Mouse (Mus musculus) ES-Bruce4 (cell line): ENCODE data around the gene Cnnm3.

Experiments
- CTCF ChIP-seq: IDR thresholded peaks from one replicate; pipeline ENCODE4 v1.8.1; 2011; ENCODE audit warnings: low read depth, low read length
- EP300 ChIP-seq: IDR thresholded peaks from 2 replicates; pipeline ENCODE4 v1.6.1; 2011; ENCODE audit warnings: low read depth, low read length; ENCODE audit not compliant: insufficient read depth
- POLR2A ChIP-seq: IDR thresholded peaks from one replicate; pipeline ENCODE4 v1.8.1; 2011; ENCODE audit warnings: low read length; ENCODE audit not compliant: insufficient read depth

GRCm38 (mm10) chr1:36518259-36518658 is 6.6 kb downstream of the Cnnm3 start:
- no peak for TF ChIP-seq EP300
- TF ChIP-seq CTCF, result no peak
- TF ChIP-seq POLR2A, result no peak
